Mouse (Mus musculus) embryonic facial prominence, embryonic 15.5 days (tissue): ENCODE measurements around the gene Fam171a2. TPM values are rescaled to one million over a fixed set of nuclear protein-coding genes. Genes with fewer than 3 reads are reported as not detected.

ENCODE experiments used
- microRNA-seq: library from miRNA; unstranded; fragments of <30 nt; microRNA quantifications from one replicate; pipeline ENCODE4, GENCODE M21; 2016; ENCODE audit warnings: borderline number of aligned reads
- polyA plus RNA-seq: library from polyadenylated mRNA; unstranded; fragments of >200 nt; fragmentation: Nextera tagmentation; extraction: Ambion mirVana; gene quantifications from 2 replicates; pipeline ENCODE4 v1.2.1, GENCODE M21; 2015

Gene Fam171a2
- polyA plus RNA-seq, 1 experiment from 2014 or later, result 8.5 TPM

Small RNA genes within 50 kb of the gene (microRNA-seq; reads per million reads assigned to microRNA genes)
- not detected for gene Mir6930

Other genes starting within 250 kb of the Fam171a2 start
- gene Hdac5, start 217.5 kb downstream of the Fam171a2 start, polyA plus RNA-seq, result 105 and 106 TPM in 2 replicates
- 13.6 and 16.0 TPM in 2 replicates for gene BC030867, start 198.8 kb downstream of the Fam171a2 start, polyA plus RNA-seq
- 0.12 and 0.26 TPM in 2 replicates for gene Asb16, start 178.9 kb downstream of the Fam171a2 start, polyA plus RNA-seq
- 58.3 and 59.5 TPM in 2 replicates for gene Tmub2, start 162.8 kb downstream of the Fam171a2 start, polyA plus RNA-seq
- 18.4 and 20.0 TPM in 2 replicates for gene Atxn7l3, start 151.1 kb downstream of the Fam171a2 start, polyA plus RNA-seq
- gene Ubtf, start 127.9 kb downstream of the Fam171a2 start, polyA plus RNA-seq, result 86.6 and 87.3 TPM in 2 replicates
- 5.0 and 5.2 TPM in 2 replicates for gene Slc4a1, start 81.5 kb downstream of the Fam171a2 start, polyA plus RNA-seq
- gene Rundc3a, start 54.3 kb downstream of the Fam171a2 start, polyA plus RNA-seq, result 7.5 and 8.3 TPM in 2 replicates
- gene Slc25a39, start 39.7 kb downstream of the Fam171a2 start, polyA plus RNA-seq, result 197 and 199 TPM in 2 replicates
- 196 and 199 TPM in 2 replicates for gene Grn, start 17.4 kb downstream of the Fam171a2 start, polyA plus RNA-seq
- 9.1 and 9.5 TPM in 2 replicates for gene Itga2b, start 22.4 kb upstream of the Fam171a2 start, polyA plus RNA-seq
- gene Gpatch8, start 108.7 kb upstream of the Fam171a2 start, polyA plus RNA-seq, result 56.2 and 59.1 TPM in 2 replicates
- 11.1 and 12.0 TPM in 2 replicates for gene Gm11627, start 131.8 kb upstream of the Fam171a2 start, polyA plus RNA-seq
- 45.8 and 47.6 TPM in 2 replicates for gene Fzd2, start 156.7 kb upstream of the Fam171a2 start, polyA plus RNA-seq
- gene Meioc, start 216.0 kb upstream of the Fam171a2 start, polyA plus RNA-seq, result 0.58 and 0.80 TPM in 2 replicates